Mouse (Mus musculus) cerebellum, postnatal 10 days (tissue): ENCODE measurements around the gene Kbtbd7.

Source experiments
- DNase-seq, 2 experiments: peaks; one replicate each; pipeline ENCODE4 v3.0.0; 2021; ENCODE audit warnings: mixed read lengths in 2 of 2

Gene Kbtbd7

GRCm38 (mm10) chr14:79425979-79426729 lies at the start of gene Kbtbd7:
Gene Kbtbd7 (plus strand): TSS chr14:79426511.
- DNase-seq: peak; percentile 92 to 95

- DNase-seq: no peak
Measured at GRCm38 (mm10) chr14:79377041-79377440, 49.3 kb upstream of the Kbtbd7 start.

GRCm38 (mm10) chr14:79383120-79383519 lies 43.2 kb upstream of the Kbtbd7 start:
- DNase-seq: no peak

GRCm38 (mm10) chr14:79388304-79388703 lies 38.0 kb upstream of the Kbtbd7 start:
- no peak for DNase-seq

- DNase-seq: peak; percentile 65 to 67
Measured at GRCm38 (mm10) chr14:79389438-79390264, 36.7 kb upstream of the Kbtbd7 start.

- peak; percentile 98 for DNase-seq
Measured at GRCm38 (mm10) chr14:79390265-79390926, 35.9 kb upstream of the Kbtbd7 start, which contains the start of gene Naa16. Gene Naa16 (minus strand): TSS chr14:79390778.

DNA sequence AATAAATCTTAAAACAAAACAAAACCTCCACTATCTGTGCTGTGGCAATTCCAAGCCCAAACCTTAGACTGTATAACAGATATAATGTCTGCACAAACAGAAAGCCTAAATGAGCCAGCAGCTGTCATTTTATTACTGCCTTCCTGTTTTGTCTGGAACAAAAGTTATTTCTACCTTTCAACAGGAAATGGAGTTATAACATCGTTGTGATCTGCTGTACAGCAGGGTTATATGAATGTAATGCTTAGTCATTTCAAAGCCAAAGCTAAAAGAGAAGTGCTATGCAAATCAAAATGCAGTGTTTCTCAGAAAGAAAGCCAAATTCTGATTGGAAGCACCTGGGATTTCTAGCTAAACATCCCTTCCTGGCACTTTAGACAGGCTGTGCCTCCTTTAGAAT lies 33.0 kb upstream of the Kbtbd7 start:
- no peak for DNase-seq

GRCm38 (mm10) chr14:79394564-79394963 lies 31.7 kb upstream of the Kbtbd7 start:
- DNase-seq: peak; percentile 28 to 45

DNA sequence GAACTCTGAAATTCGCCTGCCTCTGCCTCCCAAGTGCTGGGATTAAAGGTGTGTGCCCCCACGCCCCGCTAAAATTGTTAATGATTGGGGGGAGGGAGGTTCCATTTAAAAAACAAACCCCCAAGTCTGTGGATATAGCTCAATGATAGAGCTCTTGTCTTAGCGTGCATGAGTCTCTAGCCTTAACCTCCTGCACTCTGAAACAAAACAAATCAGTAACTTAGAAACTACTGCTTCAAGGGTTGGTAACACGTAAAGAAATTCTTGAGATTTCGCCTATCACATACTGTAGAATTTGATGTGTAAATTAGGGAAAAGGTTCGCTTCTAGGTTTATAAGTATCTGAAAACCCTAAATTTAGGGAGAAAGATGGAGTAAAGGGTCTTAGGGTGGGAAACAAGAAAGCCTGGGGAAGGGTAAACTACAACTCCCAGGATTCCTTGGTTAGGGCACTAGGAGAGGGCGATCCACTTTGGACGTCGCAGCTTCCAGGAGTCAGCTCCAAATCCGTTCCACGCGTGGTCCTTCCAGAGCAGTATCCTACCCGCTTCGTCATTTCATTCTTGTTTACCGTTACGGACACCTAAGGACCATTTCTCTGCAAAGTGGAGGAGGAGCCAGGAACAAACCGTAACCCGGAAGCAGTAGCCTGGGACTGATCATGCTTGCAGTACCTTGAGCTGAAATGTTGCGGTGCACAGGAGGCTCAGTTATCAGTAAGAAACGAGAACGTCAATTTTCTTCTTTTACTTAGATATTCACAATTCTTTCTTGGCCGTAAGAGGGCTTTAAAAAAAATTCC lies 28.8 kb upstream of the Kbtbd7 start, which contains the start of gene Mtrf1:
Gene Mtrf1 (plus strand): TSS at position 452 of the 802 bp plus-strand sequence.
- peak; percentile 75 to 83 for DNase-seq

DNA sequence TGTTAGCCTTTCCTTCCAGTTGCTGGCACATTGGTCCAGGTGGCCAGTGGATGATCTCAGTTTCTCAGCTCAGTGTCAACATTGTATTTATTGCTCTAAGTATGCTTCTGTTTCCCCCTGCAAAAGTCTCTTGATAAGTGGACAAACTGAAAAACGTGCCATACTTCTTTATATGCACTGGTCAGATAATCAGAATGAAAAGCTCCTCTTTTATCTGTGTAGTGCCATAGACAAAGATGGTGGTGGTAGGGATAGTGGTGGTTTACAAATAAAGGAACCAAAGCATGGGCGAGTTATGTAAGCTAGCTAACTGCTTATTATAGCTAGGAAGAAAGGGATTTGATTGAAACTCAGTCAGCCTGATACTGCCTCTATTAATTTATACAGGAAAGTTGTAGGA lies 18.7 kb upstream of the Kbtbd7 start:
- DNase-seq: no peak

DNA sequence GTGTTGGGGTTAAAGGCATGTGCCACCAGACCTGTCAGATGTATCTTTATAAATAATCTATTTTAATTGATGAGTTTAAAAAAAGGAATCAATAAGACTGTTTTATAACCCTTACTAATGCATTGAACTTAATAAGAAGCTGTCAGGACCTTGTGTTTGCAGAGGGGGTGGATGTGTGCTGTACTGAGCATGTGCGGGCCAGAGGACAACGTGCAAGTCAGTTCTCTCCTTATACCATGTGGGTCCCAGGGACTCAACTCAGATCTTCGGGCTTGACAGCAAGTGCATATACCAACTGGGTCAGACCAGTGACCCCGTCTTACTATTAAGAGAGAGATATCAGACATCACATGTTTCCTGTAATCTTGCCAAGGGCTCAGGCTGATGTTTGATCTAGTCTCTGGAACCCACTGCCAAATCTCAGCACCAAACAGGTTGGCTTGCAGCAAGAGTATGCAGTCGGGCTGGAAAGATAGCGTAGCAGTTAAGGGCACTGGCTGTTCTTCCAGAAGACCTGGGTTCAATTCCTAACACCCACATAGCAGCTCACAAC lies 17.0 kb upstream of the Kbtbd7 start:
- DNase-seq: no peak

DNA sequence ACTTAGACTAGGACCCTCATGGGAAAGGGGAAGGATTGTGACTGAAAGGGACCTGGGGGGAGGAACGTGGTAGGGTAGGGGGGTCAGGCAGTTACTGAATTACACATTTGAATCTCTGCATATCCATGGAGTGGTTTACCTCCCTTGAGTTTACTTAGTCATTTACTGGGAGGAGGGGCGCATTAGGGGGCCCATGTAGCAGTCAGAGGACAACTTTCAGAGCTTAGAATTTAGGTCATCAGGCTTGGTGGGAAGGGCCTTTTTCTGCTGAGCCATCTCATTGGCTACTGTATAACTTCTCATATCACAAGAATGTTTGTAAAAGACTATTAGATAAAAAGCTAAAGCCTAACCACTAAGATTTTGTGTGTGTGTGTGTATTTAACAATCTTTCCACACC lies 15.6 kb upstream of the Kbtbd7 start:
- no peak for DNase-seq

DNA sequence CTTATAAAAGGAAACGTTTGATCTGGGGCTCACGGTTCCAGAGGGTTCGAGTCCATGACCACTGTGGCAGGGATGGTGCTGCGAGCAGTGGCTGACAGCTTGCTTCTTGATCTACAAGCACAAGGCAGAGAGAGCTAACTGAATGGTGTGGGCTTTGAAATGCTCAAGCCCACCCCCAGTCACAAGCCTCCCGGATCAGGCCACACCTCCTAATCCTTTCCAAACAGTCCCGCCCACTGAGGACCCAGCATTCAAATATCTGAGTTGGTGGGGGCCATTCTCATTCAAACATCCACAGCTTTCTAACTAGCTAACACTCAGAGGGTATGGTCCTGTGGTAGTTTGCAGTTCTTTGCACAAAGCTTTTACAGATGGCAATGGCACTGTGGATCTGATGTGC lies 13.2 kb upstream of the Kbtbd7 start:
- no peak for DNase-seq

DNA sequence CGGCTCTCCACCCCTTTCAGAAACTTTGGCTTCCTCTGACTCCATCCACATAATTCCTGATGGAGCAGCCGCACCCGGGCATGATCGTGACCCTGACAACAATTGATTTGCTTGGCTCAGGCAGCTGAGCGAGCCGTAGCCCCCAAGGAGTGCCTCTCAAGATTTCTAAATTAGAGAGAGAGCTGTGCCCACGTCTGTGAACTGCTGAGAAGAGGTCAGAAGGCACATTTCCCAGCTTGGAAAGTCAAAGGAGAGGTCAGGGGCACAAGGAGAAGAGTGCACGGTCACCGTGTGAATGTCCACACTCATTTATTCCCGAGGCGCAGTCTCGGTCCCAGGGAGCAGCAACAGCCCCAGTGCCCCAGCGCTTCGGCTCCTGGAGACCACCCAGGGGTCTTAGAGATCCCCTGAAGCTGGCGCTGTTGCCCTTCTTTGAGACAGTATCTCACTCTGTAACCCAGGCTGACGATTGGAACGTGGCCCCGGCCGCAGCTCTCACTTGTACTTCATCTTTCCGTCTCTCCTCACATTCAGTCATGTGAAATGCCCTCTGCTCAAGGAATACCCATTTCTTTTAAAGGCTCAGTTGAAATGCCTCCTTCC lies 6.1 kb upstream of the Kbtbd7 start:
- DNase-seq: peak in 1 of 2 experiments; percentile 28

DNA sequence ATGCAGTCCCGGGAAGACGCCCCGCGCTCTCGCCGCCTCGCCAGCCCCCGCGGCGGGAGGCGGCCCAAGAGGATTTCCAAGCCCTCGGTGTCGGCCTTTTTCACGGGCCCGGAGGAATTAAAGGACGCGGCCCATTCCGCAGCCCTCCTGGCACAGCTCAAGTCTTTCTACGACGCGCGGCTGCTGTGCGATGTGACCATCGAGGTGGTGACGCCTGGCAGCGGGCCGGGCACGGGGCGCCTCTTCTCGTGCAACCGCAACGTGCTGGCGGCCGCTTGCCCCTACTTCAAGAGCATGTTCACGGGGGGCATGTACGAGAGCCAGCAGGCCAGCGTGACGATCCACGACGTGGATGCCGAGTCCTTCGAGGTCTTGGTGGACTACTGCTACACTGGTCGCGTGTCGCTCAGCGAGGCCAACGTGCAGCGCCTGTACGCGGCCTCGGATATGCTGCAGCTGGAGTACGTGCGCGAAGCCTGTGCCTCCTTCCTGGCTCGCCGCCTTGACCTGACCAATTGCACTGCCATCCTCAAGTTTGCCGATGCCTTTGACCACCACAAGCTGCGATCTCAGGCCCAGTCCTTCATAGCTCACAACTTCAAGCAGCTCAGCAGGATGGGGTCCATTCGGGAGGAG lies 537 bp downstream of the Kbtbd7 start:
- peak; percentile 50 to 53 for DNase-seq

DNA sequence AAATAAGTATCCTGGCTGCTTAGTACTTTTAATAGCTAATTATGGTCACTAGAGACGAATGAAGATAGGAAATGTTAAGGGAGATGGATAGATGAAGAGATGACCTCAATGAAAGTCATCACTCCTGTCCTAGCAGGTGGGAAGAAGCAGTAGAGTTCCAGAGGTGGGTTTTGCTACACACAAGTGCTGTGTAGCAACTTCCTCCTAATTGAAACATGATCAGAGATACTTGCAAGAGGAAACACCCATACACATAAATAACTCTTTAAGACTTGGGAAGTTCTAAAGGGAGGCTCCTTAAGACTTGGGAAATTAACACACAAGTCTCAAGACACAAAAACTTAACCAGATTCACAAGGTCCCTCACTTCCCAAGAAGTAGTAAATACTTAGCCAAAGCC lies 7.8 kb downstream of the Kbtbd7 start:
- no peak for DNase-seq

DNA sequence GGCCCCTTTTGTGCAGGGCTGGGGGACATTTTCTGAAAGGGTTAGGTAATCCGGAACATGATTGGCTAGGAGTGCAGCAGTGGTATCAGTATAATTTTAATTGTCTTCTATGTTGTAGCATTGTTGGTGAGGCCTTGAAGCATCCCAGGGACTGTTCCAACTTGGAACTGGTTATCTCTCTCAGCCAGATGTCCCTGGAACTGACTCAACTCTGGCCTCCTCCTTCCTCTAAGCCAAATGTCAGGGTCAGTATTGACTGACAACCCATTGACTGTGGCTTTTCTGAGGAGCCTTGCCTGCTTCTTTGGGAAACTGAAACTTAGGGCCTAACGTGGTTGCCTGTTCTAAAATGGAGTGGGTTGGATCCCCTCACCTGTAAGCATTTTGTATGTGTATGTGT lies 14.3 kb downstream of the Kbtbd7 start:
- no peak for DNase-seq

- no peak for DNase-seq
Measured at GRCm38 (mm10) chr14:79441441-79441840, 15.1 kb downstream of the Kbtbd7 start.

GRCm38 (mm10) chr14:79444601-79445000 lies 18.3 kb downstream of the Kbtbd7 start:
- DNase-seq: no peak

DNA sequence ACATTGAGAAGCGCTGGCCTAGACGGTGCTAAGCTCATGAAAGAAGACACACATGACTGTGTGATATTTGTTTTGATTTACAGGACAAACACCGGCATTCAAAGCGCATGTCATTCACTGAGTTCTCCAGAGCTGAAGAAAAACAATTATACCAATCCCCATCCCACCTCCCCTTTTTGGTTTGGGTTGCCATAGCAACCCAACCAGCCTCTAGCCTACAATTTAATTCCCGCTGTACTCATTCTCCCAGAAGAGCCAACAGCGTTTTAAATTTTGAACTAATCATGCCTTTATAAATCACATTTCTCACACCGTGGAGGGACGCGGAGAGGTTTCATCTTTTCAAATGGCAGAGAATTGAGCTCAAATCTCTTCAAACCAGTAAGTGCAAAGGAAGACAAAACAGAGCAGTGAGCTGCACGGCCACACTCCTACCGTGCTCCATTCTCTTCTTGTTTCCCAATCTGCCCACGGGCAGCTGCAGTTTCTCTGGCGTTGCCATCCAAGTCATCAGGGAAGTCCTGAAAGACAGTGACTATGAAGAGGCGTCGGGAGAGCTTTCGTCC lies 18.8 kb downstream of the Kbtbd7 start:
- peak; percentile 58 to 60 for DNase-seq
